Mouse (Mus musculus): ENCODE measurements around the gene Gm43951. TPM values are rescaled to one million over a fixed set of nuclear protein-coding genes. Genes with fewer than 3 reads are reported as not detected.

Gm43951 gene
- 0.12 TPM for polyA plus RNA-seq (2017; shearing (Covaris generic))

GRCm38 (mm10) chr11:72206341-72207203 is at the start of gene Gm43951:
Gene Gm43951, minus strand, starts transcription at chr11:72206840.

GRCm38 (mm10) chr11:72215410-72215797 is 8.8 kb upstream of the Gm43951 start, which contains the start of gene Med31:
Gene Med31, minus strand, starts transcription at chr11:72215592.

GRCm38 (mm10) chr11:72207204-72207833 is 679 bp upstream of the Gm43951 start, which contains the start of the genes 4933427D14Rik and Txndc17:
Gene 4933427D14Rik, minus strand, starts transcription at chr11:72207459.
Gene Txndc17, plus strand, starts transcription at chr11:72207547.

Other genes starting within 250 kb of the Gm43951 start
- not detected for gene Aipl1, start 169.3 kb downstream of the Gm43951 start, polyA plus RNA-seq (2017; shearing (Covaris generic))
- gene Pimreg, start 164.8 kb downstream of the Gm43951 start, polyA plus RNA-seq (2017; shearing (Covaris generic)): not detected
- not detected for gene Pitpnm3, start 71.1 kb downstream of the Gm43951 start, polyA plus RNA-seq (2017; shearing (Covaris generic))
- 13.3 TPM for gene 4933427D14Rik, start 619 bp upstream of the Gm43951 start, polyA plus RNA-seq (2017; shearing (Covaris generic))
- gene Txndc17, start 707 bp upstream of the Gm43951 start, polyA plus RNA-seq (2017; shearing (Covaris generic)): 72.3 TPM
- gene Med31, start 8.8 kb upstream of the Gm43951 start, polyA plus RNA-seq (2017; shearing (Covaris generic)): 31.5 TPM
- not detected for gene Slc13a5, start 60.4 kb upstream of the Gm43951 start, polyA plus RNA-seq (2017; shearing (Covaris generic))
- 38.9 TPM for gene Xaf1, start 94.8 kb upstream of the Gm43951 start, polyA plus RNA-seq (2017; shearing (Covaris generic))
- gene Fbxo39, start 107.6 kb upstream of the Gm43951 start, polyA plus RNA-seq (2017; shearing (Covaris generic)): 0.29 TPM
- gene Tekt1, start 155.6 kb upstream of the Gm43951 start, polyA plus RNA-seq (2017; shearing (Covaris generic)): not detected
- gene Smtnl2, start 204.9 kb upstream of the Gm43951 start, polyA plus RNA-seq (2017; shearing (Covaris generic)): not detected
- gene Ggt6, start 228.7 kb upstream of the Gm43951 start, polyA plus RNA-seq (2017; shearing (Covaris generic)): not detected
- 101 TPM for gene Mybbp1a, start 234.5 kb upstream of the Gm43951 start, polyA plus RNA-seq (2017; shearing (Covaris generic))